Mouse (Mus musculus) cortical plate, adult 2 months (tissue): ENCODE results near the gene Cd164l2.

Experiments
- CTCF ChIP-seq: fragments of 200-500 bp; IDR thresholded peaks from 2 replicates; pipeline ENCODE4 v1.5.1; 2011; ENCODE audit warnings: mild to moderate bottlenecking, control low read depth, low read length; ENCODE audit not compliant: insufficient read depth; ENCODE audit errors: extremely low read depth
- POLR2A ChIP-seq: fragments of 200-500 bp; IDR thresholded peaks from 2 replicates; pipeline ENCODE4 v1.6.1; 2011; ENCODE audit warnings: mild to moderate bottlenecking, low read length, control low read depth; ENCODE audit not compliant: insufficient read depth; ENCODE audit errors: extremely low read depth

DNA sequence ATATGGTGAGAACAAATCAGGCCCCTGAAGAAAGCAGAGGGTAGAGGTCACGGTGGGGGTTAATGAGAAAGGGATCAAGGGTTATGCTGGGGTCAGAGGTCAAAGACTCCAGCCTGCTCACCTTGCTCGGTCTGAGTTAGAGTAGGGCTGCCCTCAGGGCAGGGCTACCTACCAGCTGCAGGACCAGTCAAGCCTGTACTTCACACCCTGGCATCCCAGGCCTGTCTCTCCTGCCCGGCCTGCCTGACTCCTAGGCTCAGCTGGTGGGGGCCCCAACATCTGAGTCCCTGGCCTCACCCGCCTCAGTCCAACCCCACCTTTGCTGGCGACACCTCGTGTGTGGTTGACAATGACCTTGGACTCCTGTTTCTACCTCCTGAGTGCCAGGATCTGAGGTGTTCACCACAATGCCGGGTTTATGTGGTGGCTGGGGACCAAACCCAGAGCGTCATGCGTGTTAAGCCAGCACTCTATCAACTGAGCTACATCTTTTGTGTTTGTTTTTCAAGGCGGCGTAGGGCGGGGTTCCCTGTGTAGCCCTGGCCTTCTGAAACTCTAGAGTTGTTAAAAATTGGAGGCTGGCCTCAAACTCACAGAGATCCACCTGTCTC is 46.0 kb downstream of the Cd164l2 start:
- TF ChIP-seq POLR2A (no peak), CTCF (no peak)
